Mouse (Mus musculus) adrenal gland, postnatal 10 days (tissue): ENCODE results near the gene Coro1c. TPM values are rescaled to one million over a fixed set of nuclear protein-coding genes. Genes with fewer than 3 reads are reported as not detected.

ENCODE experiments used
- DNase-seq: peaks from one replicate; pipeline ENCODE4 v3.0.0; 2021; ENCODE audit warnings: mixed read lengths
- total RNA-seq, 2 experiments: library from RNA; stranded (reverse); gene quantifications; 2 replicates each; pipeline ENCODE4 v1.2.3; 2021

Gene Coro1c
- total RNA-seq, 2 experiments from 2014 or later: 66.4 to 78.9 TPM

DNA sequence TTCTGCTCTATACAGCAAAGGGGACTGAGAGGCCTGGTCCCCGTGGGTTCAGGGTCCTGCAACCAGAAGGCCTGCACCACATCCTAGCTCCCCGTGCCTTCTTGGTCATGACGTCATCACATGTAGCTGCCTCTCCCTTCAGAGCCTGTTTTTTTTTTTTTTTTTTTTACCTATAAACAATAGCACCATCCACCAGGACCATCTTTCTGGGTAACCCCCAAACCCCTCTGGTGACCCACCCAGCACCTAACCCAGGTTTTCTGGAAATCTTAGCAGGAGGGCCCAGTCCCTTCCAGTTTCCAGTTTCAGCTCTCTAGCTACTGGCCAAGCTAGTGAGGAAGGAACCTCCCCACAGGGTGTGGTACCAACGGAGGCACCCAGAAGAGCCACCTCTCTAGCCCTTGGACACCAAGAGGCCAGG lies 80.6 kb downstream of the Coro1c start:
- DNase-seq: no peak

DNA sequence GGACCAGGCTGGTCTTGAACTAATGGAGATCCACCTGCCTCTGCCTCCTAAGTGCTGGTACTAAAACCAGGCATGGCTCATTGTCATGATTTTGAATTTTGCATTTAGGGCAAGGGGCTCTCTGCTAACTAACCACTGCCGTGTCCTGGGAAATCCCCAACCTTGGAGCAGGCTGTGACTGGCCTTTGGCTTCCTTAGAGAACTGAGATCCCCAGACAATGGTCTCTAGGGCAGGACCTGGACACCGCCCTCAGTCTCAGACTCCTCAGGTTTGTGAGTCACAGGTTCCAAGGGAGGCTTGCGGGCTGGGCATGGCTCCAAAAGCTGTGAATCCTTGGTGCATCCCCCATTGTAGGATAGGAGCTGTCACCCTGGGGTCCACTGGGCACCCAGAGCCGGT lies 81.9 kb downstream of the Coro1c start:
- no peak for DNase-seq

DNA sequence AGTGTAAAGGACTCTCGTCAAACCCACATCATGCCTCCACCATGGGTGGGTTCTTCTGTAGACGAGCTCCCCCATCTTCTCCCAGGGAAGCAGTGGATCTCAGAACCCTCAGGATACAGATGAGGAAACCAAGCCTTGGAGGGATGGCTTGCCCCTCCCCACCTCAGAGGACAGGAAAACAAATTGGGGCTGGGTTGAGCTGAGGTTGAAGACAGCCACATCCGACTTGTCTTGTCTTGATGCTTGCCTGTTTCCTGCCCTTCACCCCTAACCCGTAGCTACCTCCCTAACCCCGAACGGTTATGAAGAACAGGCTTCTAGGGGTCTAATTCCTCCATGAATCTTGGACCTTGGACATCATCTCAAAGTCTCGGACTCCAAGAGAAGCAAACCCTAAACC lies 83.0 kb downstream of the Coro1c start:
- no peak for DNase-seq

- DNase-seq: no peak
These were observed 84.3 kb downstream of the Coro1c start for GRCm38 (mm10) chr5:113824228-113824627.

DNA sequence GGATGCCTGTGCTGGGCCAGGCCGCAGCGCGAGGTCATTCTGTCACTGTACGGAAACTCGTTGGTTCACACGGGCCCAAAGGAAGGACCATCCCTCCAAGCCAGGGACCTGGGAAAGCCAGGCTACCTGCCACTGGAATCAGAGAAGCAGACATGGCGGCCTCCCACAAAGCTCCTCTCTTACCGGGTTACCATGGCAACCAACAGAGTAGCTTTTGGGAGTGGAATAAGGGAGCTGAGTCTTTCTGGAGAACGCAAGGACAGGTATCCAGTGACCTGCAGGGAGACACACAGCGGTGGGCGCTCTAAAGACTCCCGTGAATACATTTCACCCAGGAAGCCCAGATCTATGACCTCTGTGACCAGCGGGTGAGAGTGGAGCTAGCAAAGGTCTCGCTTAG lies 90.0 kb downstream of the Coro1c start:
- DNase-seq: no peak

DNA sequence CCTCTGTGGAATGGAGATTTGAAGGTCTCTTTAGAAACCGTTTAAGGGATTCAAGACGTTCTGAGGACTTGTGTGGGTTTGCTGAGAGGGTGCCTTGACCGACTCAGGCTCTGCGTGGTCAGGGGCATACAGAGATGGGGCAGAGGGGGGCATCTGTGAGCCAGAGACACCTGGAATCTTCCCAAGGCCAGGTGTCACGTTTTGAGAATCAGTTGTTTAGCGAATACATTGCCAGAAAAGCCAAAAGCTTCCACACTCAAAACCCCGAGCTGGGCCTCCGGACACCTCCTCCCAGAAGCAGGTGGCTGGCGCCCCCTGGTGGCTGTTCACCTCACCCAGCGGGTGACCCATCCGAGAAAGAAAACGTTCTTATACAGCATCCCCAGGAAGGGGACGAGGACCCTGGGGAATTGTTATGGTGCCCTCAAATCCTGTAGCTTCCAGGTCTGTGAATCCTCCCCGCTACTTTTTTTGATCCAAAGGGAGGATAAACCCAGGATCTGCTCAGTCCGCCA lies 92.9 kb downstream of the Coro1c start:
- DNase-seq: peak; percentile 90

- DNase-seq: no peak
These were observed 93.5 kb downstream of the Coro1c start for GRCm38 (mm10) chr5:113815041-113815389.

DNA sequence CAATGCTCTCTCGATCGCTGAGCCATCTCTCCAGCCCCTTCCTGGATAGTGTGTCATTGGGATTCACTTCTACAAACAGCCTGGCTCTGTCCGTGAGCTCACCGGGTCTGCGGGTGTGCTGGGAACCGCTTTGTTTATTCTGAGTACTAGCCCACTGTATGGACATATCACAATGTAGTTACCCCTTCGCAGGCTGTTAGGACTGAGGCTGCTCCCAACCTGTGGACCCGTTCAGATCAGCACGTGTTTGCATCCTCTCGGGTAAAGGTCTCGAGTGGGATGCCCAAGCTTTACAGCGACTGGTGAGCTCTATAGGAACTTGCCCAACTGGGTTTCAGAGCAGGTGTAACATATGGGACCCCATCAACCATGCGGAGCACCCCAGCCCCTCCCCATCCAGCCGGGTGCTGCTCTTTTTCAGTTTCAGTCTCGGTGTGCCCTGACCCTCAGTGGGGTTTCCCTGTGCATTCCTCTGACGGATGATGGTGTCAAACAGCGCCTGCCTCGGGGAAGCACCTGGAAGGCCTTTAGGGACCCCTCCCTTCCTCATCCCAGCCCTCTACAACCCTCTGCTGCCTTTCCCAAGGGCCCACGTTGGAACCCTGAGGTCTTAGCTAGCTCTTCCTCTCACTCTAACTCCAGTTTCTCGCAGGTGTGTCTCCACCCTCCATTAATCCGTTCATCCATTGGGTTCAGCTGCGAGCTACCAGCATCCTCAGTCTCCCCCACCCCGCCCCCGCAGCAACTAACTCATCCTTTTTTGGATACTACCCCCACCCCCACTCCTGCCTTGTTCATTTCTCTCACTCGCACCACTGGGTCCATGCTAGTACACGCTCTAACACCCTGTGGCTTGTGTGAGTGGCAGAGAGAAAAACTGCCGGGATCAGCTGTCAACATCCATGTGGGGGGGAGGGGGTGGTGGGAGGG lies 94.2 kb downstream of the Coro1c start:
- no peak for DNase-seq

DNA sequence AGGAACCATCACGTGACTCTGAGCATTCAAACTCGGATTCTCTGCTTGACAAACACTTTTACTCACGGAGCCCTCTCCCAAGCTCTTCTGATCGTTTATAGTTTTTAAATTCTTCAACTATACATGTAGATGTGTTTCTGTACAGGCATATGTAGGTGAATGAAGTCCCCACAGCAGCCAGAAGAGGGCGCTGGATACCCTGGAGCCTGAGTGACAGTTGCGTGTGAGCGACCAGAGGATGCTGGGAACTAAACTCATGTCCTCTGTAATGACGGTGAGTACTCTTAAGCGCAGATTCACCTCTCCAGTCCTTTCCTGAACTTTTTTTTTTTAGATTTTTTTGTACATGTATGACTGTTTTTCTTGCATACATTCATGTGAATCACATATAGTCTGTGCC lies 95.0 kb downstream of the Coro1c start:
- DNase-seq: no peak

DNA sequence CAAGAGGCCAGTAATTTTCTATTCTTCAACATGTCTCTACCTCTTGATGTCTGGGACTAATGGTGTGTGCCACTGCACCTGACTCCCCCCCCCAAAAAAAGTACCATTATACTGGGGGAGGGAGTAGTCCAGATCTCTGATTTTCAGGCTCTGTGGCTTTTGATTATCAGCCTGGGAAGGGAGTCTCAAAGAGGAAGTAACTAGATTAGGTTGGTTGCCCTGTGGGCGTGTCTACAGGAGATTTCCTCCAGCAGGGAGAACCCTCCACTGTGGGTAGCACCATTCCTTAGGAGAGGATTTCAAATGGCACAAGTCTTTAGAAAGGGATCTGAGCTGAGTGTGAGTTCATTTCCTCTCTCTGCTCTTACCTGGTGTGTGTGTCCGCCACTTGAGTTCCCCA lies 95.9 kb downstream of the Coro1c start:
- no peak for DNase-seq

GRCm38 (mm10) chr5:113811824-113812420 lies 96.6 kb downstream of the Coro1c start:
- DNase-seq: peak; percentile 35

DNA sequence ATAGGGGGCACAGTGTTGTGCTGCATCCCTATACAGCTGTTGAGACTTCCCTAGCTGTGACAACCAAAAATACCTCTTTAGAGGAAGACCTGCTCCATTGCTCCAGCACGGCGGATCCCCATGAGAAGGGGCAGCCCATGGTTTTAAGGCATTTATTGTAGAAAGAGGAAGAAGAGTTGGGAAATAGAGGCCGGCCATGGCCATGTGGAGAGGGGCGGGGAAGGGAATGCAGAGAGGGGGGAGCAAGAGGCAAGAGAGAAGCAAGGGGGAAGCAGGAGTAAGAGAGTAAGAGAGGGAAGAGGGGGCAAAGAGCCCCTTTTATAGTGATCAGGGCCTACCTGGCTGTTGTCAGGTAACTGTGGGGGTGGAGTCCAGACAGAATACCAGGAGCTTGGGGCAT lies 98.4 kb downstream of the Coro1c start:
- DNase-seq: no peak

DNA sequence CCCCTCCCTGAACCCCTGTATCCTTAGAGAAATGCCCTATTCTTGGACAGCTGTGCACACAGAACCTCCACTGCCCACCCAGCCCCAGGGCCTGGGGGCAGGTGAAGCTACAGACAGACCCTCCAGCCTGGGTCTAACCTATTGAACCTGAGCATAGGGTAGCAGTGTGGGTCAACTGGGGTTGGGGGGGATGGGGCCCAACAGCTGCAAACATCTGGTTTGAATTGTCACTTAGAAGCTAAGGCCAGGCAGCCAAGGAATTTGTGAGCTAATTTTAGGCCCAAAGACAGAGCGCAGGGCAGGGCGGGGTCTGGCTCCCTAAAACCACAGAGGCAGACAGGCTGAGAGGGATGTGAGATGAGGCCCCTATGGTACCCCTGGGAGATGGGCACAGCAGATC lies 100.4 kb downstream of the Coro1c start:
- no peak for DNase-seq

DNA sequence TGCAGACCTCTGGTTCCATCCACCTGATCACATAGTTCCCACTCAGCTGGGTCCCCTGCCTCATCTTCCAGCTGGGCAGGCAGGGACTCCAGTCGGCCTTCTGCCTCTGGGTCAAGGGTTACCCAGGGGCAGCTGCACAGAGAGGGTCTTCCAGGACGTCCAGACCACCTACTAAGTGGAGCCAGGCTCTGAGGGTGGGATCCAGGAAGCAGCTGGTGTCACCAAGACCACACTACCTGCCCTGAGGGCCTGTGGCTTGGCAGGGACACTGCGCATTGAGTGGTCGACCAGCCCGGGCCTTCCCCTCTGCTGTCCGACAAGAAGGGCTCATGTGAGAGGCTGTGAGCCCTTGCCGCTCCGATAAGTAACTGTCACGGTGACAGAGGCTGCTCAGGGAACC lies 100.8 kb downstream of the Coro1c start:
- DNase-seq: no peak

DNA sequence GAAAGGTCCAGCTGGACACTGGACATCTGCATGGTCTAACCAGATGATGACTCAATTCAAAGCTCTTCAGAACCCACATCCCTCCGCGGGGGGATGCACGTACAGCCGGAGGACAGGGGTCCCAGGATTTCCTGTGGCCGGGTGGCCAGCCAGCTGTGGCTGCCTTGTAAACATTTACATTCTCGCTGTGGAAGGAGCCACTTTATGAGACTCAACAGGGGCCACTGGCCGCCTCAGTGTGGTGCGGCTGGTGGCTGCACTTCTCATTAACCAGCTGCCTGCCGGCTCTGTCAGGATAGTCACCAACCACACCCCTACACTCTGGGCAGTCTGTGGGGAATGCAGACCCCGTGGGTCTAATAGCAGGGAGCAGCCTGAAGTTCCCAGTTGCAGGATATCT lies 102.1 kb downstream of the Coro1c start:
- no peak for DNase-seq

DNA sequence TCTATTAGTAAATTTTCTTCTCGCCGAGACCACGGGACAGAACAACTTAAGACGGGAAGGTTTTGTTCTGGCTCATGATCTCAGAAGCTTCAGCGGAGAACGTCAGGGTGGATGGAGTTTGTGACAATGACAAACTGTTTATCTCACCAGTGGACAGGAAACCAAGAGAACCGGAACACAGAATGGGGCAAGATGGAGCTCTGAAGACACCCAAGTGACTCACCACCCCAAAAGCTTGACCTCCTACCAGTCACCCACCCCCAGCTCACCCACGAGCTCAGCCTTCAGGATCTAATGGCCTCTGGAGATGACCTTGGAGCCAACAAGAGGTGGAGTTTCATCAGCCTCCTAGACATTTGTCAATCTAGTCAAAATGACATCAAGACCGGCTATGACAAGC lies 103.3 kb downstream of the Coro1c start:
- no peak for DNase-seq

GRCm38 (mm10) chr5:113804395-113804966 lies 104.1 kb downstream of the Coro1c start:
- no peak for DNase-seq

DNA sequence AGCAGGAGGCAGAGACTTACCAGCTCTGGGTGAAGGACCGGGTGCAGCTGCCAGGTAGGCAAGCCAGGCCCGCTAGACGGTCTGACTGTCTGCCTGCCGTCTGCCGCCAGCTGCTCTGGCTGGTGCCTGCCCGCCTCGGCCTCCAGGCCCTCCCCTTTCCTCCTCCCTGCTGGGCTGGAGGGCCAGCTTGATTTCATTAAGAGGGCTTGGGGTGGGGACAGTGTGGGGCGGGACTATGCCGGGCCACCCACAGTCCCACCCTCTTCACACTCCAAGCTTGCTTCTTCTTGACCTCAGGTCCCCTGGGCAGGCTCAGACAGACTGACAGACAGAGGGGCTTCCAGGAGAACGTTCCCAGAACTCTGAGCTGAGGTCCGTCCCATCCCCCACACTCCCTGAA lies 108.3 kb downstream of the Coro1c start, which contains the start of gene Tmem119:
Tmem119 (minus strand) TSS at position 237 of the 400 bp plus-strand sequence.
- peak; percentile 61 for DNase-seq

DNA sequence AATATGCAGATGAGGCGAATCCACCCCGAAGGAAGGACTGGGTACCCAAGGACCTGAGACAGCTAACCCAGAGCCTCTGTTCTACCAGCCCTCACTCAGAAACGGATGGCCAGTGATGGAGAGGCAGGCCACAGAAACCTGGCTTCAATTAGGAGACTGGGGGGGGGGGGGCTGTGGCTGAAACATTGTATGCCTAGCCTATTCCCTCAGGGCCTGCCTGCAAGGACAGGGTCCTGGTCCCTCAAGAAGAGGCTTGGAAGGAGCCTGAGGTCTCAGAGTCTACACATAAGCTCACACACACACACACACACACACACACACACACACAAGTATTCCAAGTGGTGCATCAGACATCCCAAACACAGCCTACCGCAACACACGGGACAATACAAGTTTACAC lies 108.9 kb downstream of the Coro1c start:
- DNase-seq: no peak

GRCm38 (mm10) chr5:113798525-113798924 lies 110.0 kb downstream of the Coro1c start:
- DNase-seq: no peak

GRCm38 (mm10) chr5:113797149-113797882 lies 111.2 kb downstream of the Coro1c start:
- no peak for DNase-seq

DNA sequence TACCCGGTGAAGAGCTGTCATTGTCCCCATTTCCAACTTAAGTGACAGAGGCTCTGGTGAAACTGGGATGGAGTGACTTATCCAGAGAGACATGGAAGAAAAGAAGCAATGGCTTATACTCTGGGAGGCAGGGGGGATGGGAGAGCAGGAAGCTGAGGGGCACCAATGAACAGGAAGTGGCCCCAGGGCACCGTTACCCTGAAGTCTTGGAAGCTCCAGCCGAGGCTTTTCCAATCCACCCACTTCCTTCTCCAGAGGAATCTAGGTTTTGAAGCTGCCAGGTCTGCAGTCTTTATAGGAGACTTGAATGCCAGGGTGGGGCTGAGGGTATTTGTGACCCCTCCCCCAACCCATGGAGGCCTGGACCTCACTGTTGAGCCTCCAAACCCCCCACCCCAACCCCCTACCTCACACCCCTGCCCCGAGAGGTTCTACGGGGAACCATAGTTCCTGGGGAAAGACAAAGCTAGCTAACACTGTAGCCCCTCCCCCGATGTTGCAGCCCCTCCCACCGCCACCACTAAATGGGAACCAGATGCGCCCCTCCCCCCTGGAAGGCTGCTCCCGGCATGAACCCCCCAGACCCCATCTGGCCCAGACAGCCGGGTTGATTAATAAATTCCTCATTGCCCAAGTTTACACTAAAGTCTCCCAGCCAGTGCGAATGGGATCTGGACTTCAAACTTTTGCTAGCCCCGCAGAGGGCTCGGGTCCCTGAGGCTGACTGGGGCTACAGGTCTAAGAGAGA lies 112.0 kb downstream of the Coro1c start:
- DNase-seq: peak; percentile 23
